Comparison of ENCODE assay signal across 25 mouse cellular contexts in the genomic region with DNA sequence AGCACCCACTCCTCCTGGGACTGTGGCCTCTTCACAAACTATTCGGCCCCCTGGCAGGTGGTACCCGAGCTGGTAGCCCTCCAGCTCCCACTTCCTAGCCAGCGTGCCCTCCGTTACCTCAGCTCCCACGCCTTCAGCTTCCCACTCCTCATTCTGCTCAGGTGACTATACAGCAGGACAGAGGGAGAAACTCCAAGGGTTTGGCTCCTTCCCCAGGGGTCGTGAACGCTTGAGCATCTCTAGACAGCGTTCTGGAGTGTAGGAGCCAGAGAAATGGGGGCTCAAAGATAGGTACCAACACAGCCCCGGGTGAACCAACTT. TPM values are rescaled to one million over a fixed set of nuclear protein-coding genes. Genes with fewer than 3 reads are reported as not detected.
A peak's percentile ranks its signal among the peaks of the same experiment; 100 is the strongest.
DNase-seq lines count a peak whose midpoint lies in the region; ATAC-seq and TF ChIP-seq lines count a peak whose summit lies in the region.
"Had no signal": no experiment of that assay in that cellular context is flagged by ENCODE, and none has a peak within 500 bp of the region (broad histone marks: within the 10 kb centered on the region; RNA-seq: fewer than 3 reads in every experiment).

No protein-coding gene starts in this region.

- H3K27me3 ChIP-seq in erythroblast, embryonic 14.5 days (ENCODE audit: control insufficient read depth), result no peaks in the 10 kb centered on the region
- no peaks in the 10 kb centered on the region for H3K27me3 ChIP-seq in kidney, postnatal 0 days (ENCODE audit: insufficient read depth, low read length)
- H3K27me3 ChIP-seq in kidney, embryonic 14.5 days (ENCODE audit: control insufficient read depth, insufficient read depth, low read length), result no peaks in the 10 kb centered on the region
- H3K27me3 ChIP-seq in intestine, embryonic 14.5 days (replicated peaks; ENCODE audit: control insufficient read depth, insufficient read depth, low read length), result no peaks in the 10 kb centered on the region
- H3K27me3 ChIP-seq in liver, postnatal 0 days (ENCODE audit: insufficient read depth, low read length), result no peaks in the 10 kb centered on the region
- H3K27me3 ChIP-seq: embryonic facial prominence, embryonic 15.5 days had no signal

- peak overlapping the region; percentile 61 for H3K4me3 ChIP-seq in erythroblast, embryonic 14.5 days (replicated peaks)
- no peak overlapping the region for H3K4me3 ChIP-seq in kidney, postnatal 0 days (replicated peaks; ENCODE audit: low read depth, low read length)
- H3K4me3 ChIP-seq in kidney, embryonic 14.5 days (ENCODE audit: low read length), result no peak overlapping the region
- H3K4me3 ChIP-seq in intestine, embryonic 14.5 days (ENCODE audit: low read depth, low read length), result no peak overlapping the region; the same call in 1 of the 2 replicates
- no peak overlapping the region for H3K4me3 ChIP-seq in liver, postnatal 0 days (ENCODE audit: low read depth, low read length)
- H3K4me3 ChIP-seq: embryonic facial prominence, embryonic 15.5 days; forebrain, embryonic 12.5 days; hindbrain, embryonic 15.5 days; neural tube, embryonic 12.5 days had no signal

- DNase-seq in kidney, postnatal 0 days (ENCODE audit: low spot score), result no peak
- DNase-seq in intestine, embryonic 14.5 days (ENCODE audit: low spot score), result no peak
- no peak for DNase-seq in liver, postnatal 0 days
- DNase-seq in adrenal gland, adult 2 months, result no peak
- DNase-seq: adrenal gland, postnatal 25 days; cerebellum, adult 18-20 months; cerebellum, postnatal 36 days; gastrocnemius, postnatal 14 days; heart, postnatal 36 days; layer of hippocampus, postnatal 36 days; right cerebral cortex, postnatal 4 days had no signal

- H3K9me3 ChIP-seq in erythroblast, embryonic 14.5 days (ENCODE audit: control insufficient read depth, low read length), result no peaks in the 10 kb centered on the region
- no peaks in the 10 kb centered on the region for H3K9me3 ChIP-seq in kidney, postnatal 0 days (replicated peaks; ENCODE audit: low read length)
- H3K9me3 ChIP-seq in kidney, embryonic 14.5 days (ENCODE audit: control insufficient read depth, low read length), result no peaks in the 10 kb centered on the region
- no peaks in the 10 kb centered on the region for H3K9me3 ChIP-seq in intestine, embryonic 14.5 days (ENCODE audit: control insufficient read depth, low read length)
- no peaks in the 10 kb centered on the region for H3K9me3 ChIP-seq in liver, postnatal 0 days (ENCODE audit: low read length)
- H3K9me3 ChIP-seq: embryonic facial prominence, embryonic 15.5 days; forebrain, embryonic 12.5 days; hindbrain, embryonic 15.5 days; limb, embryonic 15.5 days; neural tube, embryonic 12.5 days had no signal

- no peak overlapping the region for H3K9ac ChIP-seq in kidney, postnatal 0 days (ENCODE audit: low read depth, low read length)
- H3K9ac ChIP-seq in kidney, embryonic 14.5 days (ENCODE audit: low read depth, low read length), result no peak overlapping the region
- no peak overlapping the region for H3K9ac ChIP-seq in intestine, embryonic 14.5 days (ENCODE audit: low read length)
- H3K9ac ChIP-seq in liver, postnatal 0 days (replicated peaks), result no peak overlapping the region
- H3K9ac ChIP-seq: embryonic facial prominence, embryonic 15.5 days; forebrain, embryonic 12.5 days; hindbrain, embryonic 15.5 days; limb, embryonic 15.5 days; neural tube, embryonic 12.5 days had no signal

- no peak for TF ChIP-seq CTCF in kidney, postnatal 0 days (IDR thresholded peaks at IDR 0.05; ENCODE audit: low read depth)
- no peak for TF ChIP-seq CTCF in liver, postnatal 0 days (IDR thresholded peaks at IDR 0.05; ENCODE audit: low read depth)

- no peak for TF ChIP-seq EP300 in liver, postnatal 0 days (IDR thresholded peaks at IDR 0.05; ENCODE audit: low read depth)

- 87% methylated on average over 9 of the region's 9 CpGs for WGBS in kidney, postnatal 0 days
- 84% methylated on average over 9 of the region's 9 CpGs for WGBS in kidney, embryonic 14.5 days
- 84% methylated on average over 9 of the region's 9 CpGs for WGBS in intestine, embryonic 14.5 days
- 81% methylated on average over 9 of the region's 9 CpGs for WGBS in liver, postnatal 0 days (ENCODE audit: insufficient replicate concordance)

- H3K36me3 ChIP-seq in erythroblast, embryonic 14.5 days (ENCODE audit: control insufficient read depth), result peaks cover 86% of the 10 kb centered on the region
- no peaks in the 10 kb centered on the region for H3K36me3 ChIP-seq in kidney, postnatal 0 days (ENCODE audit: insufficient read depth, low read length)
- no peaks in the 10 kb centered on the region for H3K36me3 ChIP-seq in kidney, embryonic 14.5 days (ENCODE audit: control insufficient read depth, insufficient read depth, low read length)
- no peaks in the 10 kb centered on the region for H3K36me3 ChIP-seq in intestine, embryonic 14.5 days (ENCODE audit: control insufficient read depth, insufficient read depth, low read length)
- H3K36me3 ChIP-seq in liver, postnatal 0 days (replicated peaks; ENCODE audit: insufficient read depth, low read length), result peaks cover 17% of the 10 kb centered on the region
- H3K36me3 ChIP-seq: embryonic facial prominence, embryonic 15.5 days; forebrain, embryonic 12.5 days; hindbrain, embryonic 15.5 days; limb, embryonic 15.5 days; neural tube, embryonic 12.5 days had no signal

- peak overlapping the region; percentile 33; the same call in 1 of the 2 replicates for H3K27ac ChIP-seq in kidney, postnatal 0 days
- no peak overlapping the region for H3K27ac ChIP-seq in kidney, embryonic 14.5 days (ENCODE audit: low read depth, low read length)
- H3K27ac ChIP-seq in intestine, embryonic 14.5 days (ENCODE audit: low read depth), result peak overlapping the region; percentile 77; the same call in 1 of the 2 replicates
- peak overlapping the region; percentile 56 for H3K27ac ChIP-seq in liver, postnatal 0 days (ENCODE audit: low read depth)
- H3K27ac ChIP-seq: embryonic facial prominence, embryonic 15.5 days; forebrain, embryonic 12.5 days; hindbrain, embryonic 15.5 days; limb, embryonic 15.5 days; neural tube, embryonic 12.5 days had no signal

- no peak overlapping the region for H3K4me2 ChIP-seq in kidney, postnatal 0 days (ENCODE audit: low read length)
- H3K4me2 ChIP-seq in kidney, embryonic 14.5 days (replicated peaks; ENCODE audit: low read depth, low read length), result no peak overlapping the region
- peak overlapping the region; percentile 42 for H3K4me2 ChIP-seq in intestine, embryonic 14.5 days (ENCODE audit: low read length)
- H3K4me2 ChIP-seq in liver, postnatal 0 days (ENCODE audit: low read depth, low read length), result no peak overlapping the region
- H3K4me2 ChIP-seq: forebrain, embryonic 12.5 days; hindbrain, embryonic 15.5 days; midbrain, embryonic 11.5 days had no signal

- no peak for ATAC-seq in erythroblast, adult 5-6 weeks (replicated peaks; ENCODE audit: low FRiP score, poor library complexity, severe bottlenecking)
- no peak for ATAC-seq in kidney, postnatal 0 days (replicated peaks; ENCODE audit: low FRiP score, low read depth)
- no peak for ATAC-seq in kidney, embryonic 14.5 days (ENCODE audit: low FRiP score, low TSS enrichment)
- no peak for ATAC-seq in intestine, embryonic 14.5 days (replicated peaks; ENCODE audit: low FRiP score, low TSS enrichment, low read depth)
- ATAC-seq in liver, postnatal 0 days, result no peak
- no peak for ATAC-seq in cerebellum, adult (ENCODE audit: insufficient number of reproducible peaks, low FRiP score, low TSS enrichment)

- H3K4me1 ChIP-seq in erythroblast, embryonic 14.5 days (ENCODE audit: control insufficient read depth), result peaks cover 81% of the 10 kb centered on the region
- 0 out of 2 replicates have a peak, but pooled peaks cover 5% of the 10 kb centered on the region for H3K4me1 ChIP-seq in kidney, postnatal 0 days (replicated peaks; ENCODE audit: insufficient read depth, low read length)
- H3K4me1 ChIP-seq in kidney, embryonic 14.5 days (ENCODE audit: control insufficient read depth, insufficient read depth, low read length), result no peaks in the 10 kb centered on the region
- peaks cover 13% of the 10 kb centered on the region for H3K4me1 ChIP-seq in intestine, embryonic 14.5 days (replicated peaks; ENCODE audit: control insufficient read depth, insufficient read depth, low read length)
- H3K4me1 ChIP-seq in liver, postnatal 0 days (ENCODE audit: insufficient read depth), result peaks cover 33% of the 10 kb centered on the region
- H3K4me1 ChIP-seq: hindbrain, embryonic 15.5 days had no signal

RNA-seq across cellular contexts. Expression of gene 6030468B19Rik, which starts 6.1 kb away (rescaled TPM):
- 202 and 213 TPM in 2 replicates for polyA plus RNA-seq in erythroblast, embryonic 14.5 days (2012)
- 12.7 and 28.6 TPM in 2 replicates for total RNA-seq in erythroblast, adult 5-6 weeks (2015; ENCODE audit: low replicate concordance)
- total RNA-seq in erythroblast, adult 5-6 weeks (2017; ENCODE audit: low replicate concordance), result 10.6 and 16.1 TPM in 2 replicates
- not detected in 2 replicates for polyA plus RNA-seq in kidney, postnatal 0 days (2015; fragmentation: Nextera tagmentation; extraction: Ambion mirVana)
- polyA plus RNA-seq in kidney, embryonic 14.5 days (2014; fragmentation: Nextera tagmentation; extraction: Ambion mirVana), result not detected in 2 replicates
- 0.28 TPM in 2 replicates for polyA plus RNA-seq in intestine, embryonic 14.5 days (2014; fragmentation: Nextera tagmentation; extraction: Ambion mirVana)
- 32.7 and 33.8 TPM in 2 replicates for polyA plus RNA-seq in liver, postnatal 0 days (2015; fragmentation: Nextera tagmentation; extraction: Ambion mirVana)
- total RNA-seq in adrenal gland, adult 2 months (2021), result not detected
- polyA plus RNA-seq in adrenal gland, adult 2 months (2012; rRNA removed), result not detected in 2 replicates
- total RNA-seq: adrenal gland, postnatal 25 days; gastrocnemius, postnatal 14 days; heart, adult 8-10 months; heart, postnatal 36 days; left cerebral cortex, postnatal 14 days; monocyte, adult 5-6 weeks had no signal
- polyA plus RNA-seq: forebrain, embryonic 12.5 days; hindbrain, embryonic 15.5 days; lung, postnatal 0 days had no signal

RNA-seq across cellular contexts. Expression of gene Tmc6, which starts 9.4 kb away (rescaled TPM):
- polyA plus RNA-seq in erythroblast, embryonic 14.5 days (2012), result 61.5 and 62.4 TPM in 2 replicates
- total RNA-seq in erythroblast, adult 5-6 weeks (2015; ENCODE audit: low replicate concordance), result 199 and 257 TPM in 2 replicates
- 83.1 and 204 TPM in 2 replicates for total RNA-seq in erythroblast, adult 5-6 weeks (2017; ENCODE audit: low replicate concordance)
- 38.8 and 39.2 TPM in 2 replicates for polyA plus RNA-seq in kidney, postnatal 0 days (2015; fragmentation: Nextera tagmentation; extraction: Ambion mirVana)
- 22.6 and 27.2 TPM in 2 replicates for polyA plus RNA-seq in kidney, embryonic 14.5 days (2014; fragmentation: Nextera tagmentation; extraction: Ambion mirVana)
- polyA plus RNA-seq in intestine, embryonic 14.5 days (2014; fragmentation: Nextera tagmentation; extraction: Ambion mirVana), result 20.7 and 26.1 TPM in 2 replicates
- 19.0 and 20.2 TPM in 2 replicates for polyA plus RNA-seq in liver, postnatal 0 days (2015; fragmentation: Nextera tagmentation; extraction: Ambion mirVana)
- total RNA-seq in adrenal gland, adult 2 months (2021), result 10 to 100 TPM; 22.3 to 28.5 TPM
- 45.1 and 47.7 TPM in 2 replicates for polyA plus RNA-seq in adrenal gland, adult 2 months (2012; rRNA removed)

RNA-seq across cellular contexts. Expression of gene Tmc8, which starts 9.5 kb away (rescaled TPM):
- 39.5 and 54.7 TPM in 2 replicates for polyA plus RNA-seq in erythroblast, embryonic 14.5 days (2012)
- total RNA-seq in erythroblast, adult 5-6 weeks (2015; ENCODE audit: low replicate concordance), result 19.8 and 30.7 TPM in 2 replicates
- 30.9 and 33.7 TPM in 2 replicates for total RNA-seq in erythroblast, adult 5-6 weeks (2017; ENCODE audit: low replicate concordance)
- polyA plus RNA-seq in kidney, postnatal 0 days (2015; fragmentation: Nextera tagmentation; extraction: Ambion mirVana), result 2.3 and 3.6 TPM in 2 replicates
- polyA plus RNA-seq in kidney, embryonic 14.5 days (2014; fragmentation: Nextera tagmentation; extraction: Ambion mirVana), result 1.3 and 3.4 TPM in 2 replicates
- polyA plus RNA-seq in intestine, embryonic 14.5 days (2014; fragmentation: Nextera tagmentation; extraction: Ambion mirVana), result 3.8 and 5.2 TPM in 2 replicates
- polyA plus RNA-seq in liver, postnatal 0 days (2015; fragmentation: Nextera tagmentation; extraction: Ambion mirVana), result 6.3 and 6.8 TPM in 2 replicates
- total RNA-seq in adrenal gland, adult 2 months (2021), result 1 to 10 TPM; 2.3 to 3.1 TPM
- 12.3 and 13.8 TPM in 2 replicates for polyA plus RNA-seq in adrenal gland, adult 2 months (2012; rRNA removed)

RNA-seq across cellular contexts. Expression of gene Gm20708, which starts 18.1 kb away (rescaled TPM):
- polyA plus RNA-seq in erythroblast, embryonic 14.5 days (2012), result 0.16 TPM in 2 replicates
- total RNA-seq in erythroblast, adult 5-6 weeks (2015; ENCODE audit: low replicate concordance), result 62.3 and 66.5 TPM in 2 replicates
- total RNA-seq in erythroblast, adult 5-6 weeks (2017; ENCODE audit: low replicate concordance), result 31.9 and 39.7 TPM in 2 replicates
- 0.19 and 0.21 TPM in 2 replicates for polyA plus RNA-seq in kidney, postnatal 0 days (2015; fragmentation: Nextera tagmentation; extraction: Ambion mirVana)
- polyA plus RNA-seq in kidney, embryonic 14.5 days (2014; fragmentation: Nextera tagmentation; extraction: Ambion mirVana), result 0.58 and 0.59 TPM in 2 replicates
- 0.83 TPM in 1 of 2 replicates, not detected in the other for polyA plus RNA-seq in intestine, embryonic 14.5 days (2014; fragmentation: Nextera tagmentation; extraction: Ambion mirVana)
- 0.33 and 0.48 TPM in 2 replicates for polyA plus RNA-seq in liver, postnatal 0 days (2015; fragmentation: Nextera tagmentation; extraction: Ambion mirVana)
- total RNA-seq in adrenal gland, adult 2 months (2021), result 1 to 10 TPM in 1 of 2 experiments, under 1 TPM in 1; 0.59 to 1.0 TPM
- 0.08 TPM in 1 of 2 replicates, not detected in the other for polyA plus RNA-seq in adrenal gland, adult 2 months (2012; rRNA removed)
- polyA plus RNA-seq: neural tube, embryonic 12.5 days had no signal

RNA-seq across cellular contexts. Expression of gene Syngr2, which starts 18.1 kb away (rescaled TPM):
- polyA plus RNA-seq in erythroblast, embryonic 14.5 days (2012), result 7.2 and 10.2 TPM in 2 replicates
- 52.9 and 77.2 TPM in 2 replicates for total RNA-seq in erythroblast, adult 5-6 weeks (2015; ENCODE audit: low replicate concordance)
- total RNA-seq in erythroblast, adult 5-6 weeks (2017; ENCODE audit: low replicate concordance), result 32.5 and 46.5 TPM in 2 replicates
- polyA plus RNA-seq in kidney, postnatal 0 days (2015; fragmentation: Nextera tagmentation; extraction: Ambion mirVana), result 107 and 115 TPM in 2 replicates
- polyA plus RNA-seq in kidney, embryonic 14.5 days (2014; fragmentation: Nextera tagmentation; extraction: Ambion mirVana), result 75.1 and 85.7 TPM in 2 replicates
- 145 TPM in 2 replicates for polyA plus RNA-seq in intestine, embryonic 14.5 days (2014; fragmentation: Nextera tagmentation; extraction: Ambion mirVana)
- polyA plus RNA-seq in liver, postnatal 0 days (2015; fragmentation: Nextera tagmentation; extraction: Ambion mirVana), result 60.6 and 62.2 TPM in 2 replicates
- 10 to 100 TPM; 77.3 to 95.7 TPM for total RNA-seq in adrenal gland, adult 2 months (2021)
- polyA plus RNA-seq in adrenal gland, adult 2 months (2012; rRNA removed), result 171 and 220 TPM in 2 replicates

Comparison
In these comparisons a context has a peak if more than half of its experiments do, and no peak if none do; other contexts are left out.
1. RNA of gene 6030468B19Rik, which starts 6.1 kb away (polyA plus RNA-seq): 202 to 213 TPM in erythroblast, embryonic 14.5 days and 32.7 to 33.8 TPM in liver, postnatal 0 days; 0.28 TPM in intestine, embryonic 14.5 days, not detected in kidney, embryonic 14.5 days, not detected in kidney, postnatal 0 days and not detected in adrenal gland, adult 2 months; every median in the first group is over 10 times any median in the second.